Mouse (Mus musculus) kidney, adult 2 months (tissue): ENCODE measurements around the gene Trim43a. TPM values are rescaled to one million over a fixed set of nuclear protein-coding genes. Genes with fewer than 3 reads are reported as not detected.
A peak's percentile ranks its signal among the peaks of the same experiment; 100 is the strongest.
"Not testable (repeated sequence)": the region's sequence is repeated elsewhere in the genome, so short reads cannot be mapped to it uniquely, and the experiment has no call there.

Source experiments
- DNase-seq: peaks from one replicate; pipeline ENCODE4 v3.0.0; 2021
- H3K27ac ChIP-seq: fragments of 200-500 bp; 2 replicates; pipeline ENCODE4 v1.5.1; 2012; ENCODE audit warnings: low read depth, low read length, control low read depth, inconsistent platforms; ENCODE audit not compliant: insufficient read depth
- H3K27me3 ChIP-seq: fragments of 200-500 bp; replicated peaks from 2 replicates; pipeline ENCODE4 v1.6.1; 2012; ENCODE audit warnings: mild to moderate bottlenecking, moderate library complexity, low read length, inconsistent platforms; ENCODE audit not compliant: control insufficient read depth, insufficient read depth
- H3K36me3 ChIP-seq: fragments of 200-500 bp; 2 replicates; pipeline ENCODE4 v1.6.1; 2012; ENCODE audit warnings: mild to moderate bottlenecking, moderate library complexity, low read length, inconsistent platforms; ENCODE audit not compliant: control insufficient read depth, insufficient read depth
- H3K4me1 ChIP-seq: fragments of 200-500 bp; 2 replicates; pipeline ENCODE4 v1.6.1; 2011; ENCODE audit warnings: low read length; ENCODE audit not compliant: control insufficient read depth, insufficient read depth
- H3K4me3 ChIP-seq: fragments of 200-500 bp; 2 replicates; pipeline ENCODE4 v1.5.1; 2011; ENCODE audit warnings: mild to moderate bottlenecking, low read depth, low read length, control low read depth; ENCODE audit not compliant: insufficient read depth
- CTCF ChIP-seq: fragments of 200-500 bp; conservative IDR thresholded peaks from 2 replicates; pipeline ENCODE4 v1.5.1; 2011; ENCODE audit warnings: low read depth, mild to moderate bottlenecking, control low read depth, low read length, moderate library complexity, mixed read lengths; ENCODE audit not compliant: insufficient read depth, insufficient read length
- POLR2A ChIP-seq: fragments of 200-500 bp; IDR thresholded peaks from one replicate; pipeline ENCODE4 v1.6.1; 2011; ENCODE audit warnings: low read depth, low read length, control low read depth
- WGBS: fragments of 180-500 bp; shearing (Covaris S2); methylation state at CpG from one replicate; pipeline ENCODE4 v1.1.7; 2018; 5-methylcytosine and 5-hydroxymethylcytosine counted together
- polyA plus RNA-seq: library from polyadenylated mRNA; depleted of rRNA; stranded (reverse); fragments of >200 nt; gene quantifications from 2 replicates; pipeline ENCODE4 v1.2.3, GENCODE M21; 2012; rRNA removed

The Trim43a gene
- polyA plus RNA-seq: not detected in 2 replicates

DNA sequence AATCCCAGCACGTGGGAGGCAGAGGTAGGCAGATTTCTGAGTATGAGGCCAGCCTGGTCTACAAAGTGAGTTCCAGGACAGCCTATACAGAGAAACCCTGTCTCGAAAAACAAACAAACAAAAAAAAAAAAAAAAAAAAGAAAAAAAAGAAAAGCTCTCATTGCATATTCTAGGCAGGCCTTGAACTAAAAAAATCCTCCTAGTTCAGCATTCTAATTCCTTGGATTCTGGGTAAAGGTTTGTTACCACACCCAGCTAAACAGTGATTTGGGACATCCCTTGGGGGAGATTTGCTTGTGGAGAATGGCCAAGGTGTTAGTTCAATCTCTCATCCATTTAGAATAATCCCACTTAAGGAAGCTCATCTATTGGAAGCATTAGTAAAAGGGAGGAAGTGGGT lies at the start of gene Trim43a:
Gene Trim43a, plus strand, starts transcription at position 301 of the 400 bp plus-strand sequence.
- DNase-seq, H3K27ac ChIP-seq, H3K4me1 ChIP-seq, H3K4me3 ChIP-seq, H3K27me3 ChIP-seq, H3K36me3 ChIP-seq: not testable (repeated sequence)
- WGBS: 97% methylated on average over 2 of the region's 2 CpGs

DNA sequence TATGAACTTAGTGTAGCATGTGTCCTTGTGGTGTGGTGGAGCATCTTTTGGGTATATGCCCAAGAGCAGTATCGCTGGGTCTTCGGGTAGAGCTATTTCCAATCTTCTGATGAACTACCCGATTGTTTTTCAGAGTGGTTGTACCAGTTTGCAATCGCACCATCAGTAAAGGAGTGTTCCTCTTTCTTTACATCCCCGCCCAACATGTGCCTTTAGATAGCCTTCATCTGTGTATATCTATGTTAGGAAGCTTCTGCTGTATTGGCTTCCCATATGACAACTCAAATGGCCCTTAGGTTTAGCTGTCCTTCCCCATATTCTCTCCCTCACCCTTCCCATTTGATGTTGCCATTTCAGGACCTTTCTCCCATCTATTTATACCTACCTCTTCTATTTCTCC lies 46.6 kb upstream of the Trim43a start:
- H3K36me3 ChIP-seq: no peaks in the 10 kb centered on the region
- 95% methylated on average over 5 of the region's 5 CpGs for WGBS
- TF ChIP-seq POLR2A (no peak), CTCF (no peak)
- no peak overlapping the region for H3K4me3 ChIP-seq
- no peak for DNase-seq
- no peak overlapping the region for H3K27ac ChIP-seq
- no peaks in the 10 kb centered on the region for H3K27me3 ChIP-seq
- H3K4me1 ChIP-seq: no peaks in the 10 kb centered on the region

DNA sequence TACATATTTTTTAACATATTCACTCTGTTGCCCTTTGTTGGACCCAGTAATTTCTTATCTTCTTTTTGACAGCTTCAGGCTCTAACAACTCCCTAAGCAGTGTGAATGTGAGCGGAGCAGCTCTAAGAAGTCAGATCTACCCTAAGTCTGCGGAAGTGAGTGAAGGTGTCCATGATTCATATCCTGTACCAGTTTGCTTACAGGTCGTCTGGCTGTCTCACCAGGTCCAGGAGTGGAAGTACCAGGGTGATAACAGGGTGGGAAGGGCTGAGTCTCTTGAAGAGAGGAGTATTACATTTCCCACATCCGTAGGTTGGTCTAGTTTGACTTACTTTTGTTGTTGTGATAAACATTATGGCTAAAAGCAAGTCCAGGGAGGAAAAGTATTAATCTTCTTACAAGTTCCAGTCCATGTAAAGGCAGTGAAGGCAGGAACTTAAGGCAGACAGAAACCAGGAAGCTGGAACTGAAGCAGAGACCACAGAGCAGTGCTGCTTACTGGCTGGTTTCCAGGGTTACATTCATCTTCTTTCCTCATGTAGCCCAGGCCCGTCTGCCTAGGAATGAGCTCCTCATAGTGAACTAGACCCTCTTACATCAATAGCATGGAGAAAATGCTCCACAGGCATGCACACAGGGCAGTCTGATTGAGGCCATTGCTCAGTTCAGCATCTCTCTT lies 41.0 kb upstream of the Trim43a start:
- H3K4me3 ChIP-seq: no peak overlapping the region
- no peak overlapping the region for H3K27ac ChIP-seq
- no peak for DNase-seq
- no peaks in the 10 kb centered on the region for H3K4me1 ChIP-seq
- 64% methylated on average over 5 of the region's 5 CpGs for WGBS
- TF ChIP-seq POLR2A: no peak
- no peak for TF ChIP-seq CTCF
- H3K27me3 ChIP-seq: no peaks in the 10 kb centered on the region
- H3K36me3 ChIP-seq: no peaks in the 10 kb centered on the region

DNA sequence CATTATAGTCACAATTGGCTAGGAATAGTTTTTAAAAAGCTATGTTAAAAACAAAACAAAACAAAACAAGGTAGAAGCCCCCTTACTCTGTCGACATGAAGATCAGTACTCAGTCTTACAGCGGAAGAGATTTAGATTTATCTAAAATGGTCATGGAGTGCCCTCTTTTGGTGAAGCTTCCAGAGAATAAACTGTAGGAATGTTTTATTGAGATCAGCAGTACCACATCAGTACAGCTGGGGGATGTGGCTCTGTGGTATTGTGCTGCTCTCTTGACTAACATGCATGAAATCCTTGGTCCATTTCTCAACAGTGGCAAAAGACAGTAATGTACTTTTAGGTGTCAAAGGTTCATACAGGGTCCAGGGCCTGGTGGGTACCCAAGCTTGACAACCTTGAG lies 37.9 kb upstream of the Trim43a start:
- WGBS: 15% methylated on average over 2 of the region's 2 CpGs
- TF ChIP-seq CTCF (no peak), POLR2A (no peak)
- H3K4me3 ChIP-seq: no peak overlapping the region
- H3K27ac ChIP-seq: no peak overlapping the region
- no peaks in the 10 kb centered on the region for H3K4me1 ChIP-seq
- H3K27me3 ChIP-seq: no peaks in the 10 kb centered on the region
- DNase-seq: peak; percentile 36
- H3K36me3 ChIP-seq: no peaks in the 10 kb centered on the region

DNA sequence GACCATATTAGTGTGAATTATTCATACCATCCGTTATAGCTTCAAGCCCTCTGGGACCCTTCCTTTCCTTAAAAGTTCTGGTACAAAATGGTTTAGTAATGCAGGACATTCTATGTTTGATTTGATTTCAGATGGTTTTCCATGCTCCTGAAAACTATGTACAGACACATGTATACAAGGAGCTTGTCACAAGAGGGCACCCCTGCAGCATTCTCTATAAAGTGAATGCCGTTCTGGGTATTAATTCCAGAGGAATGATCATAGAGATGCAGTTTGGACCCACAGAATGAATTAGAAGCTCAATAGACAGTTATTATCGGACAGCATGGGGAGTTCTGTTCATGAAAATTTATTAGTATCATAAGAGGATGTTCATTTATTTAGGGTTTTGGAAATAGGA lies 35.2 kb upstream of the Trim43a start:
- Histone ChIP-seq H3K27ac (no peak overlapping the region), H3K4me1 (no peaks in the 10 kb centered on the region; the same call in 1 of the 2 replicates), H3K36me3 (no peaks in the 10 kb centered on the region), H3K27me3 (no peaks in the 10 kb centered on the region), H3K4me3 (no peak overlapping the region)
- TF ChIP-seq CTCF (no peak), POLR2A (no peak)
- DNase-seq: peak; percentile 19
- WGBS: 33% methylated on average over 3 of the region's 3 CpGs

DNA sequence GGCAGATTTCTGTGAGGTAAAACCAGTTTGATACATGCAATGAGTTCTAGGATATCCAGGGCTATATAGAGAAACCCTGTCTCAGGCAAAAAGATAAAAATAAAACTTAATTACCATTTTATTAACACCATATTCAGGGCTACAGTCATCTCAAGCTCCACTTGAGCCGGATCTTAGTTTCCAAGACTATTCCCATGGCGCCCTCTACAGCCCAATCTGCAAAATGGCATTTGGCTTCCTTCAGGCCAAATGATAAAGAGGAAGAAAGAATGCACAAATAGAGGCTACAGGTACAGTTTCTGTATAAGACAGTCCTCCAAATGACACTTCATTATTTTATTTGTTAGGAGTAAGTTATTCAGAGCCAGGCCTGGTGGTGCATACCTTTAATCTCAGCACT lies 34.5 kb upstream of the Trim43a start:
- Histone ChIP-seq H3K4me3 (no peak overlapping the region), H3K27ac (no peak overlapping the region), H3K4me1 (no peaks in the 10 kb centered on the region; the same call in 1 of the 2 replicates), H3K36me3 (no peaks in the 10 kb centered on the region), H3K27me3 (no peaks in the 10 kb centered on the region)
- TF ChIP-seq POLR2A (no peak), CTCF (peak; percentile 69)
- peak; percentile 61 for DNase-seq
- 3% methylated on average over 2 of the region's 2 CpGs for WGBS

DNA sequence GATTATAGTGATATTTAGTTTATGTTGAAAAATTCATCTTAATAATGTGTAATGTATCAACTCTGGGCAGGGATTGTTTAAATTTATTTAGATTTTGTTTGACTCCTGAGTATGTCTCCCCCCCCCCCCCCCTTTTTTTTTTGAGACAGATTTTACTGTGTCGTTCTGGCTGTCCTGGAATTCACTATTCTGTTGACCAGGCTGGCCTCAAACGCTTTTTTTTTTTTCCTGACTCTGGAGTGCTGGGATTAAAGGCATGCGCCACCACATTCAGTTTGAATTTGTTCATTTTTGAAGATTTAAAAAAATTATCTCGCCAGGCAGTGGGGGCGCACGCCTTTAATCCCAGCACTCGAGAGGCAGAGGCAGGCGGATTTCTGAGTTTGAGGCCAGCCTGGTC lies 34.0 kb upstream of the Trim43a start:
- TF ChIP-seq POLR2A (no peak), CTCF (no peak)
- Histone ChIP-seq H3K4me3 (no peak overlapping the region), H3K36me3 (no peaks in the 10 kb centered on the region), H3K4me1 (no peaks in the 10 kb centered on the region; the same call in 1 of the 2 replicates), H3K27ac (no peak overlapping the region), H3K27me3 (no peaks in the 10 kb centered on the region)
- 51% methylated on average over 8 of the region's 8 CpGs for WGBS
- DNase-seq: no peak
